ENCODE assay signal across 27 mouse cellular contexts in the genomic region with DNA sequence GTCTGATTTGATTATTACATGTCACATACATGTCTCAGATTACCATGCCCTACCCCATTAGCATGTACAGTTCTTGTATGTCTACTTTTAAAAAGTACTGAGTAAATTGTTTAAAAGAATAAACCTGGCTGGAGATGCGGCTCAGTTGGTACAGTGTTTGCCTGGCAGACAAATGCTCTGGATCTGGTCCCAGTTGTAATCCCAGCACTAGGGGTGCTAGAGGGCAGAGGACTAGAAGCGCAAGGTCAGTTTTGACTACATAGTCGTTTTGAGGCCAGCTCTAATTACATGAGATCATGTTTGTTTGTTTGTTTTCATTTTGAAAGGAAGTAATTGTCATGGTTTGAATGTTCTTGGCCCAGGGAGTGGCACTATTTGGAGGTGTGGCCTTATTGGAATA. TPM values are rescaled to one million over a fixed set of nuclear protein-coding genes. Genes with fewer than 3 reads are reported as not detected.
DNase-seq lines count a peak whose midpoint lies in the region; ATAC-seq and TF ChIP-seq lines count a peak whose summit lies in the region.
"Had no signal": no experiment of that assay in that cellular context is flagged by ENCODE, and none has a peak within 500 bp of the region (broad histone marks: within the 10 kb centered on the region; RNA-seq: fewer than 3 reads in every experiment).

No protein-coding gene starts in this region.

- H3K4me1 ChIP-seq in hindbrain, postnatal 0 days (ENCODE audit: insufficient read depth, low read length): no peaks in the 10 kb centered on the region
- H3K4me1 ChIP-seq in hindbrain, embryonic 10.5 days (replicated peaks): no peaks in the 10 kb centered on the region
- no peaks in the 10 kb centered on the region for H3K4me1 ChIP-seq in liver, adult 2 months (ENCODE audit: control insufficient read depth, insufficient read depth, low read length)
- no peaks in the 10 kb centered on the region for H3K4me1 ChIP-seq in liver, embryonic 11.5 days (replicated peaks; ENCODE audit: control insufficient read depth, insufficient read depth, low read length)
- H3K4me1 ChIP-seq: embryonic facial prominence, embryonic 12.5 days; hindbrain, embryonic 13.5 days; limb, embryonic 12.5 days; megakaryocyte, embryonic 14.5 days; neural tube, embryonic 13.5 days had no signal

- TF ChIP-seq POLR2A in liver, adult 2 months (IDR thresholded peaks at IDR 0.05; ENCODE audit: extremely low read depth, insufficient read depth, low read length): no peak
- TF ChIP-seq POLR2A in brain, embryonic 14.5 days (IDR thresholded peaks at IDR 0.05; ENCODE audit: borderline replicate concordance, extremely low read depth, insufficient read depth, insufficient read length, poor library complexity, severe bottlenecking): no peak

- no peak overlapping the region for H3K27ac ChIP-seq in gastrocnemius, adult 2 months
- no peak overlapping the region for H3K27ac ChIP-seq in hindbrain, postnatal 0 days
- no peak overlapping the region for H3K27ac ChIP-seq in hindbrain, embryonic 10.5 days
- no peak overlapping the region for H3K27ac ChIP-seq in liver, adult 2 months (replicated peaks; ENCODE audit: insufficient read depth, low read depth, low read length)
- no peak overlapping the region for H3K27ac ChIP-seq in liver, embryonic 11.5 days (ENCODE audit: low read depth, low read length)
- H3K27ac ChIP-seq: embryonic facial prominence, embryonic 12.5 days; hindbrain, embryonic 13.5 days; limb, embryonic 12.5 days; liver, embryonic 14.5 days; neural tube, embryonic 13.5 days had no signal

- TF ChIP-seq CTCF in gastrocnemius, adult 2 months (IDR thresholded peaks at IDR 0.05): peak; percentile 24; the same call in 1 of the 2 replicates
- TF ChIP-seq CTCF in hindbrain, postnatal 0 days (IDR thresholded peaks at IDR 0.05; ENCODE audit: low read depth): peak; percentile 45
- no peak for TF ChIP-seq CTCF in liver, adult 2 months (IDR thresholded peaks at IDR 0.05; ENCODE audit: low read depth, low read length)
- 0 out of 2 replicates have a peak, but pooled peaks have one; percentile 11 for TF ChIP-seq CTCF in brain, embryonic 14.5 days (IDR thresholded peaks at IDR 0.05; ENCODE audit: borderline replicate concordance, extremely low read depth, insufficient read depth, insufficient read length)

- no peak overlapping the region for H3K4me3 ChIP-seq in gastrocnemius, adult 2 months
- no peak overlapping the region for H3K4me3 ChIP-seq in hindbrain, postnatal 0 days (ENCODE audit: low read length)
- H3K4me3 ChIP-seq in hindbrain, embryonic 10.5 days: no peak overlapping the region
- no peak overlapping the region for H3K4me3 ChIP-seq in liver, adult 2 months (ENCODE audit: insufficient read depth, low read depth, low read length)
- H3K4me3 ChIP-seq in liver, embryonic 11.5 days (ENCODE audit: low read depth, low read length): no peak overlapping the region
- H3K4me3 ChIP-seq: embryonic facial prominence, embryonic 12.5 days; hindbrain, embryonic 13.5 days; limb, embryonic 12.5 days; megakaryocyte, embryonic 14.5 days; neural tube, embryonic 13.5 days had no signal

- H3K9me3 ChIP-seq in hindbrain, postnatal 0 days (ENCODE audit: low read length): no peaks in the 10 kb centered on the region
- no peaks in the 10 kb centered on the region for H3K9me3 ChIP-seq in hindbrain, embryonic 10.5 days
- no peaks in the 10 kb centered on the region for H3K9me3 ChIP-seq in liver, embryonic 11.5 days (ENCODE audit: control insufficient read depth, low read length)
- H3K9me3 ChIP-seq: embryonic facial prominence, embryonic 12.5 days; hindbrain, embryonic 13.5 days; limb, embryonic 12.5 days; megakaryocyte, embryonic 14.5 days; neural tube, embryonic 13.5 days had no signal

- no peak overlapping the region for H3K9ac ChIP-seq in hindbrain, postnatal 0 days (replicated peaks; ENCODE audit: low read length)
- no peak overlapping the region for H3K9ac ChIP-seq in liver, adult 2 months (ENCODE audit: low read depth, low read length)
- H3K9ac ChIP-seq in liver, embryonic 11.5 days (ENCODE audit: low read depth, low read length): no peak overlapping the region
- H3K9ac ChIP-seq: embryonic facial prominence, embryonic 12.5 days; hindbrain, embryonic 13.5 days; limb, embryonic 12.5 days; liver, embryonic 14.5 days; neural tube, embryonic 13.5 days had no signal

- no peak for ATAC-seq in hindbrain, postnatal 0 days
- no peak for ATAC-seq in liver, embryonic 11.5 days (replicated peaks; ENCODE audit: low FRiP score)
- ATAC-seq: forebrain, embryonic 14.5 days had no signal

- WGBS in hindbrain, postnatal 0 days: 69% methylated on average over 3 of the region's 3 CpGs
- 71% methylated on average over 3 of the region's 3 CpGs for WGBS in hindbrain, embryonic 10.5 days
- WGBS in liver, adult 2 months: 41% methylated on average over 3 of the region's 3 CpGs
- 69% methylated on average over 3 of the region's 3 CpGs for WGBS in liver, embryonic 11.5 days

- DNase-seq in gastrocnemius, adult 2 months: no peak
- no peak for DNase-seq in gastrocnemius, postnatal 25 days
- no peak for DNase-seq in hindbrain, postnatal 0 days (ENCODE audit: low spot score)
- DNase-seq in hindbrain, embryonic 10.5 days (ENCODE audit: low spot score): no peak
- DNase-seq in liver, adult 2 months (ENCODE audit: extremely low read depth, low read depth, low spot score): peak; percentile 13
- DNase-seq in liver, embryonic 11.5 days (ENCODE audit: low spot score): no peak
- DNase-seq in brain, embryonic 14.5 days (ENCODE audit: low read depth): no peak
- DNase-seq in embryo, embryonic 10 days (ENCODE audit: low spot score): no peak
- DNase-seq: adrenal gland, postnatal 36 days; B cell, adult 2 months; cerebellum, adult 2 months; gastrocnemius, postnatal 14 days; kidney, postnatal 4 days; lung, postnatal 10 days; midbrain, embryonic 14.5 days; right cerebral cortex, adult 18-20 months; thymus, postnatal 14 days had no signal

- H3K36me3 ChIP-seq in hindbrain, postnatal 0 days (ENCODE audit: insufficient read depth, low read length): no peaks in the 10 kb centered on the region
- no peaks in the 10 kb centered on the region for H3K36me3 ChIP-seq in hindbrain, embryonic 10.5 days
- H3K36me3 ChIP-seq in liver, adult 2 months (ENCODE audit: control insufficient read depth, insufficient read depth, low read length): no peaks in the 10 kb centered on the region
- H3K36me3 ChIP-seq in liver, embryonic 11.5 days (ENCODE audit: control insufficient read depth, insufficient read depth, low read length): no peaks in the 10 kb centered on the region
- H3K36me3 ChIP-seq: embryonic facial prominence, embryonic 12.5 days; hindbrain, embryonic 13.5 days; limb, embryonic 12.5 days; neural tube, embryonic 13.5 days had no signal

- H3K79me2 ChIP-seq in liver, adult 2 months (ENCODE audit: control insufficient read depth, insufficient read depth, low read length): no peaks in the 10 kb centered on the region

- intact Hi-C loops in gastrocnemius, adult 2 months (cut with DNase I): no loop called here

- H3K4me2 ChIP-seq in hindbrain, postnatal 0 days (ENCODE audit: low read depth, low read length): no peak overlapping the region
- no peak overlapping the region for H3K4me2 ChIP-seq in liver, embryonic 11.5 days
- H3K4me2 ChIP-seq: embryonic facial prominence, embryonic 12.5 days; hindbrain, embryonic 13.5 days; limb, embryonic 12.5 days; neural tube, embryonic 13.5 days had no signal

- no peaks in the 10 kb centered on the region for H3K27me3 ChIP-seq in hindbrain, postnatal 0 days (ENCODE audit: insufficient read depth, low read length)
- no peaks in the 10 kb centered on the region for H3K27me3 ChIP-seq in hindbrain, embryonic 10.5 days (ENCODE audit: insufficient read depth, poor library complexity, severe bottlenecking)
- 0 out of 2 replicates have a peak, but pooled peaks cover 3% of the 10 kb centered on the region for H3K27me3 ChIP-seq in liver, adult 2 months (ENCODE audit: control insufficient read depth, insufficient read depth, low read length)
- no peaks in the 10 kb centered on the region for H3K27me3 ChIP-seq in liver, embryonic 11.5 days (replicated peaks; ENCODE audit: control insufficient read depth, insufficient read depth, low read length)
- H3K27me3 ChIP-seq: embryonic facial prominence, embryonic 12.5 days; hindbrain, embryonic 13.5 days; limb, embryonic 12.5 days; megakaryocyte, embryonic 14.5 days; neural tube, embryonic 13.5 days had no signal

RNA-seq across cellular contexts. Expression of gene Ghsr, which starts 13.7 kb away (rescaled TPM):
- not detected for total RNA-seq in gastrocnemius, adult 2 months (2021)
- not detected for total RNA-seq in gastrocnemius, postnatal 25 days (2021)
- 1.1 and 1.2 TPM in 2 replicates for total RNA-seq in hindbrain, postnatal 0 days (2014; rRNA removed)
- polyA plus RNA-seq in hindbrain, postnatal 0 days (2015; fragmentation: Nextera tagmentation; extraction: Ambion mirVana): 0.38 and 0.63 TPM in 2 replicates
- polyA plus RNA-seq in hindbrain, embryonic 10.5 days (2016; fragmentation: Nextera tagmentation; extraction: Ambion mirVana): 0.09 and 0.14 TPM in 2 replicates
- total RNA-seq in liver, adult 2 months (2014; rRNA removed): not detected in 2 replicates
- polyA plus RNA-seq in liver, adult 2 months (2012; rRNA removed): not detected in 2 replicates
- not detected in 2 replicates for polyA plus RNA-seq in liver, embryonic 11.5 days (2014; fragmentation: Nextera tagmentation; extraction: Ambion mirVana)
- polyA plus RNA-seq in brain, embryonic 14.5 days (2012; rRNA removed): 0.10 and 0.30 TPM in 2 replicates
- total RNA-seq: adrenal gland, postnatal 36 days; gastrocnemius, postnatal 14 days had no signal
- polyA plus RNA-seq: embryonic facial prominence, embryonic 12.5 days; forebrain, embryonic 14.5 days; heart, embryonic 14.5 days; intestine, embryonic 14.5 days; limb, embryonic 12.5 days; liver, embryonic 14.5 days; testis, adult 2 months had no signal
